Mouse (Mus musculus): ENCODE data around the gene Rnf181.

DNA sequence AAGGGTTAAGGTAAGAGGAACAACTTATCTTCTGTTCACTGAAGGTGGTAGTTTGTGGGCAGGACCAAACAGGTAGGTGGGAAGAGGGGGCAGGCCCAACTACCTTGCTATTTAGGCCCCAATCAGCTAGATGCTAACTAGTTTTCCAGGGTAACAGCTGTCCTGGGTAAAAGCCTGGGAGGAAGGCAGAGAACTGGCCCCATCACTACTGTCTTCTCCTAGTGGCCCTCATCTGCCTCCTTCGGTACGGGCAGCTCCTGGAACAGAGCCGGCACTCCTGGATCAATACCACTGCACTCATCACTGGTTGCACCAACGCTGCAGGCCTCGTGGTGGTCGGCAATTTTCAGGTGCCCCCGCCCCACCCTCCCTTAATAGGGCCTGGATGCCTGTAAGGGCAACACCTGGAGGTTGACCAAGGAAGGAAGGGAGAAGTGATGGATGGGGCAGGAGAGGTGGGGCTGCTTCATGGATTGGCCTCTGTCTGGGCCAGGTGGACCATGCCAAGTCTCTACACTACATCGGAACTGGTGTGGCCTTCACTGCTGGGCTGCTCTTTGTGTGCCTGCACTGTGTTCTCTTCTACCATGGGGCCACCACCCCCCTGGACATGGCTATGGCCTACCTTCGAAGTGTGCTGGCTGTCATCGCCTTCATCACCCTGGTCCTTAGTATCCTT is 8.5 kb downstream of the Rnf181 start:
- TF ChIP-seq CTCF (IDR thresholded peaks at IDR 0.05; ENCODE audit: low read depth) (no peak), EP300 (IDR thresholded peaks at IDR 0.05; ENCODE audit: low read depth) (no peak)
